Mouse (Mus musculus) myocyte (in vitro differentiated cells): ENCODE results near the gene E130116L18Rik. TPM values are rescaled to one million over a fixed set of nuclear protein-coding genes. Genes with fewer than 3 reads are reported as not detected.
"Not testable (repeated sequence)": the region's sequence is repeated elsewhere in the genome, so short reads cannot be mapped to it uniquely, and the experiment has no call there.

Source experiments
- H3K27me3 ChIP-seq: one replicate; pipeline ENCODE4 v1.6.1; 2011; ENCODE audit not compliant: control insufficient read depth, insufficient read depth, insufficient read length
- H3K36me3 ChIP-seq: one replicate; pipeline ENCODE4 v1.6.1; 2011; ENCODE audit not compliant: control insufficient read depth, insufficient read depth
- H3K4me2 ChIP-seq: one replicate; pipeline ENCODE4 v1.6.1; 2011; ENCODE audit warnings: low read depth, control low read depth
- H3K4me3 ChIP-seq: one replicate; pipeline ENCODE4 v1.5.1; 2011; ENCODE audit warnings: mild to moderate bottlenecking, control low read depth, moderate library complexity
- H3K79me2 ChIP-seq: one replicate; pipeline ENCODE4 v1.6.1; 2011; ENCODE audit not compliant: control insufficient read depth, insufficient read depth
- H3ac ChIP-seq: one replicate; pipeline ENCODE4 v1.6.1; 2011; ENCODE audit not compliant: control insufficient read depth, insufficient read length
- CEBPB ChIP-seq: IDR thresholded peaks from 2 replicates; pipeline ENCODE4 v1.6.1; 2011; ENCODE audit warnings: mild to moderate bottlenecking, moderate library complexity; ENCODE audit not compliant: poor library complexity, insufficient read depth, severe bottlenecking
- MYOD1 ChIP-seq, 3 experiments: IDR thresholded peaks; one replicate each; pipeline ENCODE4 v1.6.1; 2011; ENCODE audit warnings: control low read depth in 2 of 3, low read depth in 2 of 3, mild to moderate bottlenecking in 2 of 3, moderate library complexity in 1 of 3; ENCODE audit not compliant: insufficient read length in 2 of 3, control insufficient read depth in 1 of 3
- MYOG ChIP-seq, 3 experiments: IDR thresholded peaks; one replicate each; pipeline ENCODE4 v1.6.1; 2011; ENCODE audit warnings: control low read depth in 2 of 3, low read depth in 2 of 3, mild to moderate bottlenecking in 2 of 3; ENCODE audit not compliant: insufficient read length in 2 of 3, control insufficient read depth in 1 of 3, insufficient read depth in 1 of 3
- POLR2A ChIP-seq: IDR thresholded peaks from one replicate; pipeline ENCODE4 v1.6.1; 2011; ENCODE audit warnings: low read depth, mild to moderate bottlenecking, control low read depth, moderate library complexity; ENCODE audit not compliant: insufficient read length
- POLR2AphosphoS2 ChIP-seq: IDR thresholded peaks from one replicate; pipeline ENCODE4 v1.6.1; 2011; ENCODE audit warnings: low read depth, control low read depth; ENCODE audit not compliant: insufficient read length
- REST ChIP-seq: IDR thresholded peaks from one replicate; pipeline ENCODE4 v1.6.1; 2011; ENCODE audit warnings: mild to moderate bottlenecking, control low read depth, moderate library complexity; ENCODE audit not compliant: insufficient read depth, insufficient read length
- SRF ChIP-seq: IDR thresholded peaks from one replicate; pipeline ENCODE4 v1.6.1; 2011; ENCODE audit warnings: low read depth; ENCODE audit not compliant: control insufficient read depth, insufficient read length
- TCF12 ChIP-seq: IDR thresholded peaks from one replicate; pipeline ENCODE4 v1.6.1; 2011; ENCODE audit warnings: mild to moderate bottlenecking, control low read depth; ENCODE audit not compliant: poor library complexity, insufficient read depth, severe bottlenecking
- TCF3 ChIP-seq: IDR thresholded peaks from one replicate; pipeline ENCODE4 v1.6.1; 2011; ENCODE audit warnings: low read depth, control low read depth; ENCODE audit not compliant: insufficient read length
- USF1 ChIP-seq: IDR thresholded peaks from one replicate; pipeline ENCODE4 v1.6.1; 2011; ENCODE audit warnings: low read depth, mild to moderate bottlenecking, control low read depth, moderate library complexity
- polyA plus RNA-seq: library from polyadenylated mRNA; unstranded; fragments of >200 nt; fragmentation: generic; extraction: Trizol; gene quantifications from one replicate; pipeline ENCODE4 v1.2.1, GENCODE M21; 2012; ENCODE audit warnings: missing spikeins

Gene E130116L18Rik
- polyA plus RNA-seq, 1 experiment: not detected

DNA sequence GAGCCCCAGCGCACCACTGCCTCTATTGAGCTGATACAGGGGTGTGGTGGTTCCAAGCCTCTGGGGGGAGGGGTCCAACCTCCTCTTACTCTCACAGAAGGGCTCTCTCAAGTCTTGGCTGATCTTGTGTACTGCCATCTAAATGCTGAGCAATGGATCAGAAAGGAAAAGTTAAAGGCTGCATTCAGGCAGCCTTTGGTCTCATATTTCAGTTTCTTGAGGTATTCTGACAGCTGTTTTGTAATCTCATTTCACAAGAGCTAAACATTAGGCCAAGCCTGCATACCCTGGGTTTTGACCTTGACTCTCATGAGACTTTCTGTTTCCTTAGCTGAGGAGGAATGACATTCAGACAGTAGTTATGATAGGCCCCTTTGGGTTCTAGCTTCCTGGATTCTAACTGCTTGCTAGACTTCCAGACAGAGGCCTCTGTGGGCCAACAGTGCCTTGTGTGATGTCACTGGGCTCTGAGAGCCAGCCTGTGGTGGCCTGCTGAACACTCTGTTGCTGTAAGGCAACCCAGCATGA is 41.9 kb downstream of the E130116L18Rik start, which contains the start of gene Galntl5:
Gene Galntl5, plus strand, starts transcription at position 457 of the 528 bp plus-strand sequence.
- H3K36me3 ChIP-seq: no peaks in the 10 kb centered on the region
- H3K4me3 ChIP-seq: no peak within 1 kb of the TSS
- H3K4me2 ChIP-seq: peak within 1 kb of the TSS; percentile 30

GRCm38 (mm10) chr5:25179936-25180488 is 42.9 kb downstream of the E130116L18Rik start:
- H3K27me3 ChIP-seq: no peaks in the 10 kb centered on the region
- H3ac ChIP-seq: no peak overlapping the region
- TF ChIP-seq REST (no peak), SRF (no peak), CEBPB (no peak), MYOD1 (IDR thresholded peaks at IDR 0.05; ENCODE audit: control insufficient read depth in 1 of 3, insufficient read length in 2 of 3, low read depth in 2 of 3) (no peak), POLR2AphosphoS2 (no peak), TCF3 (no peak), MYOG (IDR thresholded peaks at IDR 0.05; ENCODE audit: control insufficient read depth in 1 of 3, insufficient read depth in 1 of 3, insufficient read length in 2 of 3, low read depth in 2 of 3) (no peak), TCF12 (no peak)
- H3K4me2 ChIP-seq: no peak overlapping the region
- no peaks in the 10 kb centered on the region for H3K79me2 ChIP-seq
- no peak overlapping the region for H3K4me3 ChIP-seq
- H3K36me3 ChIP-seq: no peaks in the 10 kb centered on the region

More for the DNA sequence above, 41.9 kb downstream of the E130116L18Rik start, which contains the start of gene Galntl5:
- Histone ChIP-seq H3K27me3 (no peaks in the 10 kb centered on the region), H3K79me2 (no peaks in the 10 kb centered on the region), H3ac (no peak within 1 kb of the TSS)
- TF ChIP-seq TCF12: peak; percentile 15
- peak in 1 of 3 experiments; percentile 54 for TF ChIP-seq MYOD1 (IDR thresholded peaks at IDR 0.05; ENCODE audit: control insufficient read depth in 1 of 3, insufficient read length in 2 of 3, low read depth in 2 of 3)
- TF ChIP-seq SRF: no peak
- peak; percentile 73 for TF ChIP-seq CEBPB

DNA sequence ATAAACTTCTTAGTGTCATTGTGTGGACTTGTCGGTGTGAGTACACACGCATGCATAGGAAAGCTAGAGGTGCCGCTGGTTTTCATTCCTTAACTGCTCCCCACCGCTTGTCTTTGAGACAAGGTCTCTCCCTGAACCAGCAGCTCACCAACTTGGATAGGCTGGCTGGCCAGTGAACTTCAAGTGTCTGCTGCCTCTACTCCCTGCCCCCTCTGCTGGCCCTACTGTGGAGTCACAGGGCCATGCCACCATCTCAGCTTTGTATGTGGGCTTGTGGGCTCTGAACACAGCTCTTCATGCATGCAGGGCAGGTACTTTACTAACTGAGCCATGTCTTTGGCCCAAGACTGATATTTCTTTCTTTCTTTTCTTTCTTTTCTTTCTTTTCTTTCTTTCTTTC is 43.7 kb downstream of the E130116L18Rik start:
- no peak overlapping the region for H3K4me3 ChIP-seq
- no peak for TF ChIP-seq MYOG (IDR thresholded peaks at IDR 0.05; ENCODE audit: control insufficient read depth in 1 of 3, insufficient read depth in 1 of 3, insufficient read length in 2 of 3, low read depth in 2 of 3)
- no peak for TF ChIP-seq SRF
- no peak for TF ChIP-seq CEBPB
- no peak for TF ChIP-seq POLR2A
- TF ChIP-seq REST: no peak
- no peak for TF ChIP-seq MYOD1 (IDR thresholded peaks at IDR 0.05; ENCODE audit: control insufficient read depth in 1 of 3, insufficient read length in 2 of 3, low read depth in 2 of 3)
- TF ChIP-seq POLR2AphosphoS2: no peak
- no peak for TF ChIP-seq USF1
- no peak overlapping the region for H3ac ChIP-seq
- no peak overlapping the region for H3K4me2 ChIP-seq
- no peaks in the 10 kb centered on the region for H3K36me3 ChIP-seq
- no peaks in the 10 kb centered on the region for H3K27me3 ChIP-seq
- no peaks in the 10 kb centered on the region for H3K79me2 ChIP-seq

GRCm38 (mm10) chr5:25178543-25178942 is 44.4 kb downstream of the E130116L18Rik start:
- H3K4me2 ChIP-seq, H3ac ChIP-seq, H3K27me3 ChIP-seq, H3K79me2 ChIP-seq, H3K36me3 ChIP-seq, H3K4me3 ChIP-seq: not testable (repeated sequence)

- H3K36me3 ChIP-seq, H3K4me2 ChIP-seq, H3K79me2 ChIP-seq, H3K4me3 ChIP-seq, H3K27me3 ChIP-seq, H3ac ChIP-seq: not testable (repeated sequence)
- peak in 2 of 3 experiments; percentile 84 to 89 for TF ChIP-seq MYOD1 (IDR thresholded peaks at IDR 0.05; ENCODE audit: control insufficient read depth in 1 of 3, insufficient read length in 2 of 3, low read depth in 2 of 3)
- TF ChIP-seq TCF12: peak; percentile 3
- TF ChIP-seq MYOG (IDR thresholded peaks at IDR 0.05; ENCODE audit: control insufficient read depth in 1 of 3, insufficient read depth in 1 of 3, insufficient read length in 2 of 3, low read depth in 2 of 3): peak in 2 of 3 experiments; percentile 63 to 68
- peak; percentile 67 for TF ChIP-seq TCF3
Measured at GRCm38 (mm10) chr5:25177937-25178336, 45.0 kb downstream of the E130116L18Rik start.

Other genes starting within 250 kb of the E130116L18Rik start
- gene Prkag2, start 122.5 kb downstream of the E130116L18Rik start, polyA plus RNA-seq: 5.8 TPM
- not detected for gene Galntl5, start 41.7 kb downstream of the E130116L18Rik start, polyA plus RNA-seq
- gene Galnt11, start 1.2 kb downstream of the E130116L18Rik start, polyA plus RNA-seq: 8.7 TPM